Mouse (Mus musculus) gastrocnemius, postnatal 36 days (tissue): ENCODE data around the gene Abi2. TPM values are rescaled to one million over a fixed set of nuclear protein-coding genes. Genes with fewer than 3 reads are reported as not detected.
A peak's percentile ranks its signal among the peaks of the same experiment; 100 is the strongest.
"Not testable (repeated sequence)": the region's sequence is repeated elsewhere in the genome, so short reads cannot be mapped to it uniquely, and the experiment has no call there.

Experiments used
- DNase-seq, 2 experiments: peaks; one replicate each; pipeline ENCODE4 v3.0.0; 2022
- intact Hi-C: fragments of 180-260 bp; cut with DNase I; formaldehyde crosslinking; loops from one replicate; pipeline ENCODE4 v1.15.1; 2025
- long read RNA-seq, 2 experiments: library from polyadenylated mRNA; stranded (forward); transcript quantifications; one replicate each; pipeline ENCODE4 v2.0.0; 2021
- total RNA-seq, 2 experiments: library from RNA; stranded (reverse); gene quantifications; 2 replicates each; pipeline ENCODE4 v1.2.3; 2021

The Abi2 gene
- total RNA-seq: 10 to 100 TPM; 11.7 to 11.8 TPM
- long read RNA-seq, experiment 1, partial matches to known transcripts: 0 of 3 reads
- long read RNA-seq, experiment 1, other reads (novel, unspliced or antisense): 3 of 3 reads
- long read RNA-seq, experiment 2, partial matches to known transcripts: 0 of 2 reads
- long read RNA-seq, experiment 2, other reads (novel, unspliced or antisense): 2 of 2 reads

- intact Hi-C loops: loop anchor here (5.0 to 10.0 kb wide), 3 partner anchors 63 to 546 kb away; no protein-coding TSS in a partner anchor
- DNase-seq: peak; percentile 83 to 89
Measured at GRCm38 (mm10) chr1:60409168-60409828, at the start of gene Abi2. Gene Abi2, plus strand, starts transcription at chr1:60409619.

GRCm38 (mm10) chr1:60361626-60362025 is 47.8 kb upstream of the Abi2 start:
- intact Hi-C loops: no loop called here
- no peak for DNase-seq

GRCm38 (mm10) chr1:60376556-60376955 is 32.9 kb upstream of the Abi2 start:
- DNase-seq: no peak
- intact Hi-C loops: no loop called here

DNA sequence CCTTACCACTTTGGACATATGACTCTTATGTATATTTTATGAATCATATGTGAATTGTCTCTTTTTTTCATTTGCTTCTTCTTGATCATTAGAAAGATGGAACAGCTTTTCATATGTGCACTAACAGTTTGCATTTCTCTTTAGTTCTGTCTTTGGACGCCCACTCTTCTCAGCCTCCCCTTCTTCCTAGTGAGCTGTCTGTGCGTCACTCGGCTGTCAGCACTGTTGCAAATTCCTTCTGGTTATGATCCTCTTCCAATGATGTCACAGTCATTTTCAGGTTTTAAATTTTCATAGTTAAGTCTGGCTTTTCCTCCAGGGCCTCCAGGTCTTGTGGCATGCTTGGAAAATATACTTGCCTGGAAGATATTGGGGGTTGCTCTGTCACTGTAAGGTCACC is 27.5 kb upstream of the Abi2 start:
- DNase-seq: no peak
- intact Hi-C loops: no loop called here

DNA sequence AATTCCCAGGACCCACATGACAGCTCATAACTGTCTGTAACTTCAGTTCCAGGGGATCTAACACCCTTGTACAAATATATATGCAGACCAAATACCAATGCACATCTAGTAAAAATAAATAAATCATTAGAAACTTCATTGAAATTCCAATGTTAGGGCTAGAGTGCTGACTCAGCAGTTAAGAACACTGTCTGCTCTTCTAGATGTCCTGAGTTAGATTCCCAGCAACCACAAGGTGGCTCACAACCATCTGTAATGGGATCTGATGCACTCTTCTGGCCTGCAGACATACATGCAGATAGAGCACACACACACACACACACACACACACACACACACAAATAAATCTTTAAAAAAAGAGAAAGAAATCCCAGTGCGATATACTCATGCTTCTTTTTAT is 4.6 kb upstream of the Abi2 start:
- DNase-seq: no peak
- intact Hi-C loops: loop anchor here (5.0 to 10.0 kb wide), 3 partner anchors 67 to 550 kb away; no protein-coding TSS in a partner anchor

DNA sequence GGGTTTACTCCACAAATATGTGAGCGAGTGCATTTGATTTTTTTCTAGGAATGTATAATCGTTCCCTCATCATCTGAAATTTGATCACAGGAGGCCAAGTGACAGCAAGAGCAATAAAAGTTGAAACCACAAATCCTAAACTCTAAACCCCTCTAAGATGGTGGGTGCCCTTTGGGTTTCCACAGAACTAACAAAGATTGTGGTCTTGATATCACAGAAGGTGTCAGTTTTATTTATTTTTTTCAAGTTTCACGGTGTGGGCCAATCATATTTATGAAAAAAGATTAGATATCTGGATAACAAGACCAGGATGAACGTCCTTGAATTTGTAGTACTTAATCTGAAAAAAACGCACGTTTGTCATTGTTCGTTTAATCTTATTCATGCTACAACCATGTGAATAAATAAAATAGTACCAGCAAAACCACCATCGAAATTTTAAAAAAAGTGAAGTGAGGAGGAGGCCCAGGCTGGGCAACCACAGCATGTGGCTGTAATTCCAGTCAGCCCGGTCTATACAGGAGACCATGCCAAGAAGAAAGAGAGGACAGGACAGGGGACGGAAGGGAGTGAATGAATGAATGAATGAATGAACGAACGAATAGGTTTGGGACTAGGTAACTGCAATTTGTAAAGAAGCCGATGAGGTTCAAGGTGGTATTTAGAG is 785 bp upstream of the Abi2 start:
- DNase-seq: no peak
- intact Hi-C loops: loop anchor here (5.0 to 10.0 kb wide), 3 partner anchors 64 to 546 kb away; no protein-coding TSS in a partner anchor

DNA sequence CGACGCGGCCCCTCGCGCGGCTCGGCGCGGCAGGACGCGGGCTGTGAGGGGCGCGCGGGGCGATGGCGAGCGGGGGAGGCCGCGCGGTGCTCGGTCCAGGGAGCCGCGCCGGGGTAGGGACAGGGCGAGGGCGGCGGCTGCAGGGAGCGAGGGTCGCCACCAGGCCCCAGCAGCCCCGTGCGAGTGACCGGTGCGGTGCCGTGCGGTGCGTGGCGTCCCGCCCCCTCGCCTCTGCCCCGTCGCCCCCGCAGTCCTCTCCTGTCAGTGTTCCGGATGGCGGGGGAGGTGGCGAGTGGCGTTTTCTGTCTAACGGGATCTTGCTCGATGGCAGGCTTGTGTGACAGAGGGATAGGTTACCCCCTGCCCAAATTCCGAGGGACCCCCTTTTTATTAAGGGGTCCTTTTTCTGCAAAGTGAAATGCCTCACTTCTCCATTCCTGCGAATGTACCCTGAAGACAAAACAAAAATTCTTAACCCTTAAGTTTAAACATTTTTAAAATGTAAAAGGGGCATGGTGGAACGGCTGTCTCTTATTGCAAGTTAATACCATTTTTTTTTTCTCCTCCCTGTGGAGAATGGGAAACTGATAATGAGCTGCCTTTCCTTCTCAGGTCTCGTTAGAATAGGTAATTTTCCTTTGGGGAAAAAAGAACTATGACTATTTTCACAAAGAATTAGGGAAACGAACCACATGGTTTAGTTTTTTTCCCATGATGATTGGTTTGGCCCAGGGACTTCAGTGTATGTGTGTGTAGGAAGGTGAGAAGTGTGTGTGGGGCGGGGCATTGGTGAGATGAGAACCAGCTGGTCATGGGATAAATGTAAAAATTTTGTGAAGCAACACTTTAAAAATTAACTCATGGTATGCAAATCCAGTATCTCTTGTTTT is 754 bp downstream of the Abi2 start:
- intact Hi-C loops: loop anchor here (5.0 to 10.0 kb wide), 3 partner anchors 62 to 545 kb away; no protein-coding TSS in a partner anchor
- DNase-seq: no peak

DNA sequence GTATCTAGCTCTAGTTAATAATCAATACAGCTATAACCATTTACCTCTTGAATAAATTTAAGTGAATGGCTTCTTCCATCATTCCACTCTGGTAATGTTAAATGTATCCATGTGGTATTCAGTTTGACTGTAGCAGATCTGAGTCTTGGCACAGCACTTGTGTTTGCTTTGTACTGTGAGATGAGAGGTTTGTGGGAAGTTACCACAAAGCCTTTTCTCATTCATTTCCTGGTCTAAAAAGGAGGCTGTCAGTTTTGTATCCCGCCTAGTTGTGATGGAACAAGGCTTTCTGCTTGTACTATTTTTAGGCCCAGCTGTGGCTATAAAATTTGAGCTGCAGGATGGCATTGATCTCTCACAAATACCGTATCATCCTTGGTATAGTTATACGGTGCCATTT is 7.3 kb downstream of the Abi2 start:
- intact Hi-C loops: no loop called here
- no peak for DNase-seq

GRCm38 (mm10) chr1:60423882-60424281 is 14.5 kb downstream of the Abi2 start:
- intact Hi-C loops: no loop called here
- DNase-seq: no peak

DNA sequence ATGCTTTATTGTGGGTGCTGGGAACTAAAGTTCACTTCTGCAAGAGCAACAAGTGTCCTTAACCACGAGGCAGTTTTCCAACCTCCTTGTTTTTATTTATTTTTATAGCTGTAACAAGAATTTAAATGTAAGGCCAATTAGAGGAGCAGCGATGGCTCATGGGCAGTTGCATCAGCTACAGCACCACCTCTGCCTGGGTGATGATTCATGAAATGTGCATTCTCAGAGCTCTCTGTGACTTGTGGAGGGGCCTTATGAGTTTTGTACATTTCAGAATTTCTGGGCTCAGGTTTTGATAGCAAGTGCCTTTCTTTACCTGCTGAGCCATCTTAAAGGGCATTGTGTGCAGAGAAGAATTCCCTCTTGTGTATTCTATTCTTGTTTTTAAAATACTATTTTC is 18.9 kb downstream of the Abi2 start:
- DNase-seq: no peak
- intact Hi-C loops: no loop called here

- peak in 1 of 2 experiments; percentile 8 for DNase-seq
- intact Hi-C loops: no loop called here
Measured at GRCm38 (mm10) chr1:60428932-60429331, 19.5 kb downstream of the Abi2 start.

- intact Hi-C loops: no loop called here
- no peak for DNase-seq
Measured at GRCm38 (mm10) chr1:60431531-60431930, 22.1 kb downstream of the Abi2 start.

- intact Hi-C loops: no loop called here
- no peak for DNase-seq
Measured at GRCm38 (mm10) chr1:60432497-60432896, 23.1 kb downstream of the Abi2 start.

GRCm38 (mm10) chr1:60441438-60441837 is 32.0 kb downstream of the Abi2 start:
- DNase-seq, intact Hi-C loops: not testable (repeated sequence)

DNA sequence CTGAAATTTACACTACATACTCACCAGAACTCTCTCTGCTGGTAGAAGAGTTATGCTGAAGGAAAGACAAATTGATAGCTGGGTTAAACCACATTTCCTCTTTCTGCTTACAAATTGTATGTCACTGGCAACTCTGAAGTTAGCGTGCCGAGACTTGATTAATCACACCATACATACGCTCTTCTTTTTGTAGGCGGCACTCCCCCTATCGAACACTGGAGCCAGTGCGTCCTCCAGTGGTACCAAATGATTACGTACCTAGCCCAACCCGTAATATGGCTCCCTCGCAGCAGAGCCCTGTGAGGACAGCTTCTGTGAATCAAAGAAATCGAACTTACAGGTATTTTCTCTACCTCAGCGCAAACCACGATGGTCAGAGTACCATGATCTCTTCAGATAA is 37.6 kb downstream of the Abi2 start:
- no peak for DNase-seq
- intact Hi-C loops: no loop called here

GRCm38 (mm10) chr1:60449896-60450295 is 40.5 kb downstream of the Abi2 start:
- DNase-seq: no peak
- intact Hi-C loops: no loop called here

- no peak for DNase-seq
- intact Hi-C loops: no loop called here
Measured at GRCm38 (mm10) chr1:60460623-60461022, 51.2 kb downstream of the Abi2 start.

DNA sequence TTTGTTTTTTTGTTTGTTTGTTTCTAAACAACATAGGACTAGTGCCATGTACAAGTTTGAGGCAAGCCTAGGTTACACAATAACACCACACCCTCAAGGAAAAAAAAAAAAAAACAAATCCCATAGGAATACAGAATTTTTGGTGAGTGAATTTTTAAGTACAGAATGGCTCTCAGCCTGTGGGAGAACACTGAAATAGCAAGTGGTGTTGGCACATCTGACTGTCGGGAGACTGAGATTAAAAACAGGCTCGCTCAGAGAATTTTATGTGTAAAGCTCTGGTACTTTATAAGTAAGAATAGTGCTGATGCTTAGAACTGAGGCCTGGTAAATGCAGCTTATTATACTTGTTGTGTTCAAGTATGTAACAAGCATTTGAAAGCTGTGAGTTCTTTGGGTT is 60.1 kb downstream of the Abi2 start:
- no peak for DNase-seq
- intact Hi-C loops: no loop called here

DNA sequence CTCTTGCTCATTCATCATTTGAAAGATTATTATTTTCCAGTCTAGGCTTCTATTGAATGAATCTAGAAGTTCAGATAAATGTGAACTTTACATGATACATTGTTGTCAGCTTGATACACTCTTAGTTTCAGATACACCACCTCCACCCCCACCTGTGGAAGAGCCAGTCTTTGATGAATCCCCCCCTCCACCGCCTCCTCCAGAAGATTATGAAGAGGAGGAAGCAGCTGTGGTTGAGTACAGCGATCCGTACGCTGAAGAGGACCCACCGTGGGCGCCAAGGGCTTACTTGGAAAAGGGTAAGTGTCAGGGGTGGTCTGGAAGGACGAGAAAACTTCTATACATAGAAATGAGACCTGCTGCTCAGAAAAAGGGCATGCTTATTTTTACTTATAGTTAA is 61.1 kb downstream of the Abi2 start:
- intact Hi-C loops: loop anchor here (5.0 kb wide), 1 partner anchor 63 kb away; the partner anchor contains the start of gene Abi2
- DNase-seq: no peak

GRCm38 (mm10) chr1:60481561-60481960 is 72.1 kb downstream of the Abi2 start:
- intact Hi-C loops: no loop called here
- DNase-seq: no peak

- intact Hi-C loops: no loop called here
- no peak for DNase-seq
Measured at GRCm38 (mm10) chr1:60482881-60483280, 73.5 kb downstream of the Abi2 start.
